Mouse (Mus musculus): ENCODE results near the gene Abi3.

Gene Abi3

DNA sequence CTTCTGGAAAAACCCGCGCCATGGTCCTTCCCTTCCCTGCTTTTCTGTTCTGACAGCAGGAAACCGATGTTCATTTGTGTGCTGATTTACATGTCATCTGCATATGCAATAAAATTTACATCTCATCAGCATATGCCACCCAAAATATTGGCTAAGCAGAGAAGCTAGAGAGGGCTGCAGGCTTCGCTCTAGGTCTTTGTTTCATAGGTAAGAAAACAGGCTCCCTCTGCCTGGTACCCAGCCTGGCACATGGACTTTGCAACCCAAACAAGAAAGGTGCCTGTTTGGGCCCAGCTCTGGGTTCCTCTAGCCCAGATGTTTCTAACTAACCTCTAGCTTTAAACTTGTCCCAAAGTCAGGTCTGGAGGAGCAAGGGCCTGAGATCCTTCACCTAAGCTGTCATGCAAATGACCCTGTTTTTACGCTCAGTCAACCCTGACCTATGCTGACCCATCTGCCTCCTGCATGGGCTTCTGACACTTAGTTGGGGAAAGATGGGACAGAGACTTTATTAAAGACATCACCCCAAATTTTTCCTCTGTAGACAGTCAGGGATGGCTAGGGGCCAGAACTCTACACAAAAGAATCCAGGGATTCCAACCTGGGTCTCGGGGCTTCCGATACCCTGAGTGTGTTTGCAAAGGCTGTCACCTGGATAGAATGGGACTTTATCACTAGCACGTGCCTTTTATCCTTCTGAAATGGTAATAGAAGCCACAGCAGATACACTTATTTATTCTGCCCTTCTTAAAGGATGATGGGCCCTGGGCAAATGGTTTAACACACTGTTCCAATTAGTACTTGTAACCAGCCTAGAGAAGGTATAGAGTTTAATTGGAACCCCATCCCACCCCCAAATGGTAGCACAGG lies 3.0 kb downstream of the Abi3 start:
- no peak for DNase-seq (ENCODE audit: low spot score)

DNA sequence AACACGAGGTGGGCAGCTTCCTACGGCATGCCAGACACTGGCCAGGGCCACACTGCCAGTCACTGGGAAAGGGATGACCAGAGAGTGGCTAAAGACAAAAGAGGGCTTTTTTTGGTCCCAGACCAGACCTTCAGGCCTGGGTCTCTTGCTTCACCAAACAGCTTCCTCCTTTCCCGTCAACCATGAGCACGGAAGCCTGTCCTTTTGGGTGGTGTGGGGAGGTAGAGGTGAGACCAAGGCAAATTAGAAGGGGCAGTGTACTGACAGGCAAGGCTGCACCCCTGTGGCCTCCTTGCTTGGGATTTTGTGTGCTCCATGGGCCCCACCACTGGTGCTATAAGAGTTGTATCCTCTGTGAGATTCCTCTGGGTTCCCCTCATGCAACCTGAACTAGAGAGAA lies 3.7 kb downstream of the Abi3 start:
- no peak for DNase-seq (ENCODE audit: low spot score)

DNA sequence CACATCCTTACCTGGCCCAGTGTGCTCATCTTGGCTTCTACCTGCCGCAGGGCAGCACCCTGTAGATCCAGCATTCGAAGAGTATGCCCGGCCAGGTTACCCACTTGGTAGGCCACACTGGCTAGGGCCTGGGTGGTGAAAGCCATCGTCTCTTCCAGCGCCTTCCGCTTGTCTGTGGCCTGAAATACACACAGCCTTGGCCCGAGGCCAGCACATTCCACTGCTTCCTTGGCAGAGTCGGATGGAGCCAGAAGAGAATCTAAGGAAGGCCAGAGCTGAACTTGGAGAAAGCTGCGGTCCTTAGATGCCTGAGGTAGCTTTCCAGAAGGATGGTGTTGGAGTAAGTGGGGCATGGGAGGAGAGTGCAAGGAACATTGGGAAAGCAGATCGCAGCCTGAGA lies 5.2 kb downstream of the Abi3 start, which contains the start of gene Gngt2:
Gngt2 (plus strand) TSS at position 158 of the 400 bp plus-strand sequence.
- peak; percentile 91 for DNase-seq (ENCODE audit: low spot score)

- DNase-seq (ENCODE audit: low spot score) = no peak
Measured at GRCm38 (mm10) chr11:95836433-95836832, 5.8 kb downstream of the Abi3 start.

GRCm38 (mm10) chr11:95835832-95836231 lies 6.4 kb downstream of the Abi3 start:
- no peak for DNase-seq (ENCODE audit: low spot score)

DNA sequence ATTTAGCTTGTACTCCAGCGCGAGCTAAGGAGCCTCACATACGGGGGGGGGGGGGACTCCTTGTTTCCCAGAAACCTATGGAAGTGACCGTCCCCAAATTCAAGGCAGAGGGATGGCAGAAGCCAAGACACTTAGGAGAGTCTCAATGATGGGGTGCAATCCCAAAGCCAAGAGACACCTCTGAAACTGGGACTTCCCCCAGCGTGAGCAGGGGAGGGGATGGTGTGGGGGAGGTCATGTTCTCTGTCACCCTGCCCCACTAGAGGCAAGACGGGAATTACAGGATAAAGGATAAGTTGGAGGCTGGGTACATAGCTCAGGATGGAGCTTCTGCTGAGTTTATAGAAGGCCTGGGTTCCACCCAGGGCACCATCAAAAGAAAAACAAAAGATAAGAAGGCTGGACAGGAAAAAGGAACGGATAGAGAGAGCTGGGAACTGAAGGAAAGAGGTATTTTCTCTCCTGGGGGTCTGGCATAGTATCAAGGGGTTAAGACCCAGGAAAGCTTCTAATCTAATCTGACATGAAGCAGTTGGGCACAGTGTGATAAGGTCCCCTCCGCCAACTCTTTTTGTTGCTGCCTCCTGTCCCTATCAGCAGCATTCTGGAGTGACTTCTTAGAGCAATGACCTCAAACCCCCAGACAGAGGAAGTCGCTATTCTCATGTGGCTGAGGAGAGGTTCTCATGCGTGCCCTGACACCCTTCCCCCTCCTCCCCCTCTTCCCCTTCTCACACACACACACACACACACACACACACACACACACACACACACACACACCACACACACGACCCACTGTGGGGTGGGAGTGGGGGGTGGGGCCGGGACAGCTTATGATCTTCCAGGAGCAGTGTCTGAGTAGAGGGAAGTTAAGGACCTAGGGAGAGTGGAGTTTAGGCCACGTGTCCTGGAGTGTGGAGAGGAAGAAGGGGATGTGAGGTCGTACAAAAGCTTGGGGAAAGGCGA lies 7.2 kb downstream of the Abi3 start:
- DNase-seq (ENCODE audit: low spot score) = peak; percentile 71

DNA sequence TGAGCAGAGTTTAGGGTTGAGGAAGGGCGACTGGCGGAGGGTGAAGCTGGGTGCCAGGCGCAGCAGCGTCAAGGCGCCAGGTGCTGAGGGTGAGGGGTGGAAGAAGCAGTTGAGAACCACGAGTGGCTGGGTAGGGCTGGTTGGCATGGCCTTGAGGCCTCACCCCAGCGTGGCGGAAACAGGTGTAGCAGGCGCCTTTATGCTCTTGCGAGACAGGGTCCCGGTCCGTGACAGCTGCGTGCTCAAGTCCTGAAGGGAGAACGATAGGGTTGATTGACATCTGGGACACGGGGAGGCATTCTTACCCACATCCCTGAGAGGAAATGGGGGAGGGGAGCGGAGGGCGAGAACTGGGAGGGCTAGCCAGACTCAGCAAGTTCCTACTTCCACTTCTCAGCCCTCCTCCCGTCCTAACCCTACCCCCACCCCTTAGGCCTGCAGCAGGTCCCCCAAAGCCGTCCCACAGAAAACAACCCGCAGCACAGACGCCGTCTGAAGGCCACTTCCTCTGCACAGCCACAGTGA lies 8.1 kb downstream of the Abi3 start:
- peak; percentile 66 for DNase-seq (ENCODE audit: low spot score)

GRCm38 (mm10) chr11:95833631-95834142 lies 8.6 kb downstream of the Abi3 start:
- no peak for DNase-seq (ENCODE audit: low spot score)

- DNase-seq (ENCODE audit: low spot score) = no peak
Measured at GRCm38 (mm10) chr11:95833006-95833570, 9.2 kb downstream of the Abi3 start.

GRCm38 (mm10) chr11:95832129-95833005 lies 9.9 kb downstream of the Abi3 start:
- no peak for DNase-seq (ENCODE audit: low spot score)

GRCm38 (mm10) chr11:95831641-95832040 lies 10.6 kb downstream of the Abi3 start:
- no peak for DNase-seq (ENCODE audit: low spot score)

DNA sequence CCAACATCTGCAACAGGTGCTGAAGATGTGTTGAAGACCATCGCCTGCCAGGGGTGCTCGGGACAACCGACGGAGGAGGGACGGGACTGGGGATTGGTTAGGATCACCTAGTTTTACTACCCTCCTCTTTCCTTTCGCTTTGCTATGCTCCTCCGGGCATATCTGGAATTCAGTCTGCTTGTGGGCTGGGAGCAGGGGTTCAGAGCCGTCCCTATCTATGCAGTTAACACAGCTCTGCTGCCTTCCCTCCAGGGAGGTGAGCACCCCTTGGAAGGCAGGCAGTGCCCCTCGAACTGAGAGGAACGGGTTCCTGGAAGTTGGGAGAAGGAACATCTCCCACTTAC lies 11.0 kb downstream of the Abi3 start:
- DNase-seq (ENCODE audit: low spot score) = no peak

DNA sequence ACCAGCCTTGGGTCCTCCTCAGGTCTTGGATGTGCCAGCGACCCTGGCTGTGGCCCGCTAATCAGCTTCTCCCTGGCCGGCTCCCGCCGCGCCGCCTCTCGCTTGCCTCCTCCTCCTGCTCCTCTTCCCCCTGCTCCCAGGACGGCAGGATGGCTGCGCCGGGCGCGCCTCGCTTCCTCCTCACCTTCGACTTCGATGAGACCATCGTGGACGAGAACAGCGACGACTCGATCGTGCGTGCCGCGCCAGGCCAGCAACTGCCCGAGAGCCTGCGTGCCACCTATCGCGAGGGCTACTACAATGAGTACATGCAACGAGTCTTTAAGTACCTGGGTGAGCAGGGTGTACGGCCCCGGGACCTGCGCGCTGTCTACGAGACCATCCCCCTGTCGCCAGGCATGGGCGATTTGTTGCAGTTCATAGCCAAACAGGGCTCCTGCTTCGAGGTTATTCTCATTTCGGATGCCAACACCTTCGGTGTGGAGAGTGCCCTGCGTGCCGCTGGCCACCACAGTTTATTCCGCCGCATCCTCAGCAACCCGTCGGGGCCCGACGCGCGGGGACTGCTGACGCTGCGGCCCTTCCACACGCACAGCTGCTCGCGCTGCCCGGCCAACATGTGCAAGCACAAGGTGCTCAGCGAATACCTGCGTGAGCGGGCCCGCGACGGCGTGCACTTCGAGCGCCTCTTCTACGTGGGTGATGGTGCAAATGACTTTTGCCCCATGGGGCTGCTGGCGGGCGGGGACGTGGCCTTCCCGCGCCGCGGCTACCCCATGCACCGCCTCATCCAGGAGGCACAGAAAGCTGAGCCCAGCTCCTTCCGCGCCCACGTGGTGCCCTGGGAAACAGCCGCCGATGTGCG lies 11.6 kb downstream of the Abi3 start:
- DNase-seq (ENCODE audit: low spot score) = no peak

GRCm38 (mm10) chr11:95829526-95830050 lies 12.7 kb downstream of the Abi3 start:
- DNase-seq (ENCODE audit: low spot score) = no peak

GRCm38 (mm10) chr11:95828181-95828964 lies 13.9 kb downstream of the Abi3 start:
- DNase-seq (ENCODE audit: low spot score) = no peak

DNA sequence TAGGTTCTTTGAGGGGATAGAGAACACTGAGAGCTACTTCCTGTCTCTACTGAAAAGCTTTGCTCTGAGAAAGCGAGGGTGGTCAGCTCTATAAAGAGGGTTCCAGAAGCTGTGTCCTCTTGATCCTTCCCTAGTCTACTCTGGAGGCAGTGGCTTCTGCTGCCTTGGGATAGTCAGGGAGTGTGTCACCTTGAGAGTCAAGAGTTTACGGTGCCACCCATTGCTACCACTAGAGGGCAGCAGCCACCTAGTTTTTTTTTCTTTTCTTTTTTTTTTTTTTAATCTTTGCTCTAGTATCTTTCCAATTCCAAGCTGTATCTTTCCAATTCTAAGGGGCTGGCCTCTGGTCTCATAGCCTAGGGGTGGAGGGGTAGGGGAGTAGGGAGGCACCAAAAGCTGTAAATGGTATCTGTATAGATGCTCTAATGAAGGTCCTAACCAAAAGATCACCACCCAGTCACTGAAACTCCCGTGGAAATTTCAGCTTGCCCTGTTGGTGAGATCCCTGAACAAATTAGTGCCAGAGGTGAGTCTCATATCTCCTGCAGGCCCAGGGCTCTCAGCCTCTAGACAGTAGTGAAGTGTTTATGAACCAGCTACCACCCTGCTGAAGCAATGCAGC lies 14.7 kb downstream of the Abi3 start:
- peak; percentile 78 for DNase-seq (ENCODE audit: low spot score)

DNA sequence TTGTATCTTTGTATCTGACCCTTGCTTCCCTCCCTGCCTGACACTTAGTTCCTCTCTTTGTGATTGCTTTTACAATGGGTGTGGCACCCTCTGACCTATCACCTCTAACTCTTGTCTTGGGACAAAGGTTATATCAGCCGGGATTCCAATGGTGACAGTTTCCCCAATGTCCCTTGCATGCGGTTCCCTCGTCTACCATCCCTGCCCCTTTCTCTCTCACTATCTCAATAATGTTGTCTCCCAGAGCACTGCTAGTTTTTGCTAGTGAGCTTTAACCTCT lies 15.2 kb downstream of the Abi3 start:
- no peak for DNase-seq (ENCODE audit: low spot score)

- no peak for DNase-seq (ENCODE audit: low spot score)
Measured at GRCm38 (mm10) chr11:95826317-95827167, 15.7 kb downstream of the Abi3 start.
